Mouse (Mus musculus) kidney, postnatal 0 days (tissue): ENCODE results near the gene Cbr4. TPM values are rescaled to one million over a fixed set of nuclear protein-coding genes. Genes with fewer than 3 reads are reported as not detected.

Source experiments
- ATAC-seq: fragments of 200-750 bp; cut with Nextera tagmentation; replicated peaks from 2 replicates; pipeline ENCODE4 v1.8.0; 2017; ENCODE audit warnings: low read depth, moderate number of reproducible peaks, moderate TSS enrichment, moderate library complexity; ENCODE audit not compliant: low FRiP score
- DNase-seq: peaks from one replicate; pipeline ENCODE4 v3.0.0-alpha.2; 2016; ENCODE audit warnings: low spot score
- H3K27ac ChIP-seq: fragments of 300-500 bp; sonication (generic); 2 replicates; pipeline ENCODE4 v1.5.1; 2014; ENCODE audit warnings: mild to moderate bottlenecking
- H3K27me3 ChIP-seq: fragments of 300-500 bp; sonication (generic); 2 replicates; pipeline ENCODE4 v1.6.1; 2014; ENCODE audit warnings: low read length, mixed read lengths; ENCODE audit not compliant: insufficient read depth
- H3K36me3 ChIP-seq: fragments of 300-500 bp; sonication (generic); 2 replicates; pipeline ENCODE4 v1.6.1; 2014; ENCODE audit warnings: low read length, mixed read lengths; ENCODE audit not compliant: insufficient read depth
- H3K4me1 ChIP-seq: fragments of 300-500 bp; sonication (generic); replicated peaks from 2 replicates; pipeline ENCODE4 v1.6.1; 2014; ENCODE audit warnings: antibody characterized with exemption, low read length, mixed read lengths; ENCODE audit not compliant: insufficient read depth
- H3K4me2 ChIP-seq: fragments of 300-500 bp; sonication (generic); 2 replicates; pipeline ENCODE4 v1.6.1; 2014; ENCODE audit warnings: mild to moderate bottlenecking, low read length, moderate library complexity, mixed read lengths
- H3K4me3 ChIP-seq: fragments of 300-500 bp; sonication (generic); replicated peaks from 2 replicates; pipeline ENCODE4 v1.5.1; 2014; ENCODE audit warnings: low read depth, low read length
- H3K9ac ChIP-seq: fragments of 300-500 bp; sonication (generic); 2 replicates; pipeline ENCODE4 v1.6.1; 2014; ENCODE audit warnings: low read depth, low read length
- H3K9me3 ChIP-seq: fragments of 300-500 bp; sonication (generic); replicated peaks from 2 replicates; pipeline ENCODE4 v1.6.1; 2016; ENCODE audit warnings: low read length, inconsistent platforms, mixed read lengths
- CTCF ChIP-seq: IDR thresholded peaks from 2 replicates; pipeline ENCODE4 v1.5.1; 2016; ENCODE audit warnings: antibody characterized with exemption, low read depth, mild to moderate bottlenecking, moderate library complexity
- WGBS: fragments of 180-500 bp; shearing (Covaris S2); extraction: QIAGEN DNeasy Blood & Tissue Kit; methylation state at CpG from one replicate; pipeline ENCODE4 v1.1.7; 2014; 5-methylcytosine and 5-hydroxymethylcytosine counted together
- polyA plus RNA-seq: library from polyadenylated mRNA; unstranded; fragments of >200 nt; fragmentation: Nextera tagmentation; extraction: Ambion mirVana; gene quantifications from 2 replicates; pipeline ENCODE4 v1.2.1, GENCODE M21; 2015

Gene Cbr4
- polyA plus RNA-seq, 1 experiment from 2014 or later, result 55.9 TPM

DNA sequence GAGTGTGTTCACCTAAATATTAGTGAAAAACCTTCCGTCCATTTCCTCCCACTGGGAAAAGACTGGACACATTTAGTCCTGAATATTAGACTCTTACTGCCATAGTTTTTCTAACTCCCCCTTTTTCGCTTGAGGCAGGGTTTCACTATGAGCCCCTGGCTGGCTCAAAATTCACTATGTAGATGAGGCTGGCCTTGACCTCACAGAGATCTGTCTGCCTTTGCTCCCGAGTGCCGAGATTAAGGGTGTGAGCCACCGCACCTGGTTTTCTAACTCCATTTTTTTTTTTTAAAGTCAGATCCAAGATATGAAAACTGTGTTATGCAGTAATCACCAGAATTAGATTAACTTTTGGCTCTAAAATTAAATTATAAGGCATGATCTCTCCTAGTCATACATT lies 45.3 kb downstream of the Cbr4 start:
- Histone ChIP-seq H3K36me3 (0 out of 2 replicates have a peak, but pooled peaks cover 15% of the 10 kb centered on the region), H3K4me1 (no peaks in the 10 kb centered on the region)

DNA sequence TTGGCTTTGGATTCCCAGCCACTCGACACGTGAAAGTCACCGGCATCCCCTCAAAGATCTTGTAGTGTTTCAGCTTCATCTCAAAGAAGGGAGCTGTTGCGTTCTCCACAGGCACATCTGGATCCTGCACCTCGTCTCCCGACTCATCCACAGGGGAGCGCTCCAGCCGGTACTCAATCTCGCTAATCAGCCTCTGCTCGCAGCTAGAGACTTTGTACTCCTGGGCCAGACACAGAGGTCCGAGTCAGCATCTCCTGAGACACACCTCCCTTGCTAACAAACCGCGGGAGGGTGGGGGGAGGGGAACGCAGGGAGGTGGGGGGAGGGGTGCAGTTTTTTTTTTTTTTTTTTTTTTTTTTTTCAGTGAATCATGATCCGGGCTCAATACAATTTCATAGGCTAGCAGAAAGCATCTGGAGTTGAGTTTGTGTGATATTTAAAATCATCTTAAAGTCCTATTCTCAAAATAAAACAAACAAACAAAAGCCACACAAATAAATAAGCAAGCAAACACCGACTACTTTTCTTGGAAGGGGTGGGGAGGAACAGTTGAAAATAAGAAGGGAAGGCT lies 45.9 kb downstream of the Cbr4 start:
- no peaks in the 10 kb centered on the region for H3K27me3 ChIP-seq
- DNase-seq (no peak), ATAC-seq (peak; percentile 73)
- H3K4me3 ChIP-seq, result no peak overlapping the region
- no peaks in the 10 kb centered on the region for H3K4me1 ChIP-seq
- no peak overlapping the region for H3K9ac ChIP-seq
- H3K9me3 ChIP-seq, result no peaks in the 10 kb centered on the region
- no peak overlapping the region for H3K4me2 ChIP-seq
- TF ChIP-seq CTCF, result no peak
- H3K27ac ChIP-seq, result no peak overlapping the region
- H3K36me3 ChIP-seq, result 0 out of 2 replicates have a peak, but pooled peaks cover 15% of the 10 kb centered on the region
- 59% methylated on average over 16 of the region's 16 CpGs for WGBS

More for the DNA sequence above, 45.3 kb downstream of the Cbr4 start:
- Histone ChIP-seq H3K4me2 (no peak overlapping the region), H3K9me3 (no peaks in the 10 kb centered on the region), H3K9ac (no peak overlapping the region), H3K27ac (no peak overlapping the region), H3K4me3 (no peak overlapping the region), H3K27me3 (no peaks in the 10 kb centered on the region)
- no peak for TF ChIP-seq CTCF
- WGBS, result 78% methylated on average over 5 of the region's 5 CpGs
- ATAC-seq, result no peak
- DNase-seq, result no peak

DNA sequence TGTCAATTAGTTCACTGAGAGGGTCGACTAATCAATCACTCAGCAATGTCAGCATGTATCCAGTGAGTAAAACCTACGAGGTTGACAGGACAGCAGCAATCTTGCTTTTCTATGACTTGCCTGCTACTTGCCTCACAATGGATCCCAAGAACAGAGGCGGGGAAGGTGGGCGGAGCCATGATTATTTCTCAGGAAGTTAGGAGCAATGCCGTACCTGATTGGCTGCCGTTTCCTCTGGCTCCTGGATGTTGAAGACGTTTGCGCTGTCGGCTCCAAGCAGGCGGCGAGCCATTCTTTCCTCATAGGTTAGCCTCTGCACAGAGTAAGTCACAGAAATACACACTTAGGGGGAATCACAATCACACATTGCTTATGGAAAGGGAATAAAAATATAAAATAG lies 47.9 kb downstream of the Cbr4 start:
- Histone ChIP-seq H3K27ac (no peak overlapping the region), H3K27me3 (no peaks in the 10 kb centered on the region), H3K4me3 (no peak overlapping the region), H3K9ac (no peak overlapping the region), H3K4me2 (no peak overlapping the region), H3K36me3 (0 out of 2 replicates have a peak, but pooled peaks cover 11% of the 10 kb centered on the region), H3K4me1 (no peaks in the 10 kb centered on the region), H3K9me3 (no peaks in the 10 kb centered on the region)
- WGBS, result 85% methylated on average over 11 of the region's 11 CpGs
- TF ChIP-seq CTCF, result no peak
- no peak for ATAC-seq
- DNase-seq, result no peak

GRCm38 (mm10) chr8:61537471-61537870 lies 49.9 kb downstream of the Cbr4 start:
- DNase-seq (no peak), ATAC-seq (no peak)
- 70% methylated on average over 5 of the region's 5 CpGs for WGBS
- no peak overlapping the region for H3K9ac ChIP-seq
- no peaks in the 10 kb centered on the region for H3K27me3 ChIP-seq
- no peaks in the 10 kb centered on the region for H3K4me1 ChIP-seq
- H3K9me3 ChIP-seq, result no peaks in the 10 kb centered on the region
- H3K4me2 ChIP-seq, result no peak overlapping the region
- no peak overlapping the region for H3K27ac ChIP-seq
- TF ChIP-seq CTCF, result no peak
- H3K4me3 ChIP-seq, result no peak overlapping the region
- 0 out of 2 replicates have a peak, but pooled peaks cover 6% of the 10 kb centered on the region for H3K36me3 ChIP-seq

- Histone ChIP-seq H3K27ac (no peak overlapping the region), H3K9me3 (no peaks in the 10 kb centered on the region), H3K4me3 (no peak overlapping the region), H3K9ac (no peak overlapping the region), H3K36me3 (0 out of 2 replicates have a peak, but pooled peaks cover 6% of the 10 kb centered on the region), H3K4me2 (no peak overlapping the region), H3K27me3 (no peaks in the 10 kb centered on the region), H3K4me1 (no peaks in the 10 kb centered on the region)
- ATAC-seq (peak; percentile 36; the same call in 1 of the 2 replicates), DNase-seq (peak; percentile 94)
- peak; percentile 100 for TF ChIP-seq CTCF
- whole genome bisulfite sequencing, result 39% methylated on average over 7 of the region's 7 CpGs
These were observed 52.4 kb downstream of the Cbr4 start for GRCm38 (mm10) chr8:61539828-61540500.

DNA sequence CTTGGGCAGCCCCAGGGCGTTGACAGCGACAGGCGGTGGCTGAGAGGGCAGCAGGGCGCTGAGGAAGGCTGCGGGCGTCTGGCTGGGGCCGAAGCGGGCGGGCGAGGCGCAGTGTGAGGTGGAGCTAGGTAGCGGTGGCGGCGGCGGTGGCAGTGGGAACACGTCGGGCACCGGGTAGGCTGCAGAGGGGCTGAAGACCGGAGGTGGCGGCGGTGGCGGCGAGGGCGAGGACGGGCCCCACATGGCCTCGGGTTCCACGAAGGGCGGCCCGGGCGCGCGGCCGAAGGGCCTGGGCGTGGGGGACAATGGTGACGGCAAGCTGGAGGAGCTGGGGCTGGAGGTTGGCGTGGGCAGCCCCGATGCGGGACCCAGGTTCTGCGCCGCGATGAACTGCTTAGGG lies 62.1 kb downstream of the Cbr4 start:
- H3K27ac ChIP-seq, result no peak overlapping the region
- no peaks in the 10 kb centered on the region for H3K4me1 ChIP-seq
- no peaks in the 10 kb centered on the region for H3K27me3 ChIP-seq
- WGBS, result 77% methylated on average over 41 of the region's 41 CpGs
- peaks cover 17% of the 10 kb centered on the region for H3K36me3 ChIP-seq
- no peak for TF ChIP-seq CTCF
- ATAC-seq (no peak; the same call in 1 of the 2 replicates), DNase-seq (no peak)
- H3K9me3 ChIP-seq, result no peaks in the 10 kb centered on the region
- H3K4me3 ChIP-seq, result no peak overlapping the region
- no peak overlapping the region for H3K4me2 ChIP-seq
- no peak overlapping the region for H3K9ac ChIP-seq
